Mouse (Mus musculus): ENCODE results near the gene Rps19.
A peak's percentile ranks its signal among the peaks of the same experiment; 100 is the strongest.
"Not testable (repeated sequence)": the region's sequence is repeated elsewhere in the genome, so short reads cannot be mapped to it uniquely, and the experiment has no call there.

The Rps19 gene

GRCm38 (mm10) chr7:24877588-24877987, 6.6 kb upstream of the Rps19 start:
- DNase-seq (ENCODE audit: low read depth) = no peak

- no peak for DNase-seq (ENCODE audit: low read depth)
These were observed 4.6 kb upstream of the Rps19 start for GRCm38 (mm10) chr7:24879620-24880019.

GRCm38 (mm10) chr7:24882416-24883199, 1.6 kb upstream of the Rps19 start:
- DNase-seq (ENCODE audit: low read depth) = no peak

DNA sequence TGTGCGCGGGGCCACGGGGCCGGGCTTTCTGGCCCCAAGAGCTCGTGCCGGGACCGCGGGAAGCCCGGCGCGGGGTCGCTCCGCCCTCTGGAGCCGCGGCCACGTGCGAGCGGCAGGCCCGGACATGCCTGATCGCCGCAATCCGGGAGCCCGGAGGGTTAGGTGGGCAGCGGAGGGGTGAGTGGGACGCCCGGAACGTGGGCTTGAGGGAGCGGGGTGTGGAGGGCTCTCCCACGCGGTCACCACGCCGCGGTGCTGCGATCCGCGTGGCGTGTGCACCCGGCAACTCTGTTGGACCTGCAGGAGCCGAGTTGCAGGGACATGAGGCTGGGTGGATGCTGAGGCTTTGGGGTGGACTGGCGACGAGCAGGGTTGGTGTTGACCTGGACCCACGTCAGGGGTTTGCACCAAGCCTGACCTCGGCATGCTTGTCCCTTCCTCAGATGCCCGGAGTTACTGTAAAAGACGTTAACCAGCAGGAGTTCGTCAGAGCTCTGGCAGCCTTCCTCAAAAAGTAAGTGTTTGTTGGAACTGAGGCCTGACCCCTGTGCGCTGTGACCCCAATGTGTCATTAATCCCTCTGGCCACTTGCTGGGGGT, 621 bp downstream of the Rps19 start:
- DNase-seq (ENCODE audit: low read depth) = no peak

GRCm38 (mm10) chr7:24885468-24886307, 1.5 kb downstream of the Rps19 start:
- no peak for DNase-seq (ENCODE audit: low read depth)

- no peak for DNase-seq (ENCODE audit: low read depth)
These were observed 2.1 kb downstream of the Rps19 start for GRCm38 (mm10) chr7:24886308-24886633.

- DNase-seq (ENCODE audit: low read depth) = no peak
These were observed 2.9 kb downstream of the Rps19 start for GRCm38 (mm10) chr7:24887096-24887495.

DNA sequence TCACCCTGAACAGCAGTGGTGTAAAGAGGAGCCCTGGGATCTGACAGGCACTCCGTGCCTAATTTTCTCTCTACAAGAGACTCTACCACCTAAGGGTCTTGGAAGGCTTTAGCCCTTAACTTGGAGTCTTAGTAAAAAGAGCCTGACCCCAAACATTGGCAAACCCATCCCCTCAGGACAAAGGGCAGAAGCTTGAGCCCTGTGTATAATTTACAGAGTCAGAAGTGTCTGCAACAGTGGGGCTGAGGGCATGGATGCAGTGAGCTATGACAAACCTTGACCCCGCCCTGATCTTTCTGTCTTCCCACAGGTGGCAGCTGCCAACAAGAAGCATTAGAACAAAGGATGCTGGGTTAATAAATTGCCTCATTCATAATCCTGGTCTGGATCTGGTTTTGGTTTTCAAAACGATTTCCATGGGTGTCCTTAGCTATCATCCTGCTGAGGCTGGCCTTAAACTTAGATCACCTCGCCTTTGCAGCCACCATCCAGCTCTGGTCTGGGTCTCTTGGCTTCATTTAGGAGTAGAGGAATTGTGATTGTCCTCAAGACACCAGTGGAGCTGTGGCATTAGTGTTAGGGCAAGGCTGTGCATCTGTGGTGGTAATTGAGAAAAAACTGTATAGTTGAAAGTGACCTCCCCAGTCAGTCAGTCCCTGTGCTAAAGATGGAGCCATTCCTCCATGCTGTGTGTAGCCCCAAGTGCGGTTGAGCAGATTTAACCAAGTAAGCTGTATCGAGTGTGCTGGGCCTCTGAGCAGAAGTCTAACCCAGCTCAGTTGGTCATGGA, 5.5 kb downstream of the Rps19 start:
- no peak for DNase-seq (ENCODE audit: low read depth)

- DNase-seq (ENCODE audit: low read depth) = peak; percentile 64
These were observed 6.4 kb downstream of the Rps19 start for GRCm38 (mm10) chr7:24890281-24891216.

DNA sequence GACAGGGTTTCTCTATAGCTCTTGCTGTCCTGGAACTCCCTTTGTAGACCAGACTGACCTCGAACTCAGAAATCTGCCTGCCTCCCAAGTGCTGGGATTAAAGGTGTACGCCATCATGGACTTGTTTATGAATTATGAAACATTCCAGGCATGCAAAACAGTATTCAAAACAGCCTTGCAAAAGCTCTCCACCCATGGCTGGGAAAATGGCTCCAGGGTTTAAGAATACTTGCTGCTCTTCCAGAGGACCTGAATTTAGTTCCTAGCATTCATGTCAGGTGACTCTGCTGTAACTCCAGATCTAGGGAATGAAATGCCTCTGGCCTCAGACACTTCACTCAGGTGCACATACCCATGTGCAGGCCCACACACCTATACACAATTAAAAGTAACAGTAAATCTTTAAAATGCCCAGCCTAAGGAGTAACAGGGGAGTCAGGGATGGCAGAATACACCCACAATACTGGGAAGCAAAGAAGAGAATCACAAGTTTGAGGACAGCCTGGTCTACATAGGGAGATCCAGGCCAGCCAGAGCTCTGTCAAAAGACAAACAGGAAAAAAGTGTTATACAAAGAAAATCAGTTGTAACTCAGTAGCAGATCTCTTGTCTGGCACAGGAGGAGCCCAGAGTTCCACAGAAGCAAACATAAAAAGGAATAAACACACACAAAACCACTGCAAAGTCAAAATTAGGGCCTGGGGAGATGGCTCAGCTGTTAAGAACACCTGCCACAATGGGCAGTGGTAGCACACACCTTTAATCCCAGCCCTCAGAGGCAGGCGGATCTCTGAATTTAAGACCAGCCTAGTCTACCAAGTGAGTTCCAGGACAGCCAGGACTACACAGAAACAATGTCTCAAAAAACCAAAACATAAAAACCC, 7.3 kb downstream of the Rps19 start:
- no peak for DNase-seq (ENCODE audit: low read depth)

- no peak for DNase-seq (ENCODE audit: low read depth)
These were observed 8.0 kb downstream of the Rps19 start for GRCm38 (mm10) chr7:24892125-24892583.

DNA sequence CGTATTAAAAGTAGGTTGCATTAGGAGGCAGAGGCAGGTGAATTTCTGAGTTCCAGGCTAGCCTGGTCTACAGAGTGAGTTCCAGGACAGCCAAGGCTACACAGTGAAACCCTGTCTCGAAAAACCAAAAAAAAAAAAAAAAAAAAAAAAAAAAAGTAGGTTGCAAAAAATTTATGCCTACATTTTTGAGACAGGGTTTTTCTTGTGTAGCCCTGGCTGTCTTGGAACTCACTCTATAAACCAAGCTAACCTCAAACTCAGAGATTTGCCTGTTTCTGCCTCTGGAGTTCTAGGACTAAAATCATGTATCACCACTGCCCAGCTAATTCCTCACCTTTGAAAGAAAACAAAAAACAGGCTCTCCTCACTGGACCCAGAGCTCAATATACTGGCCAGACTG, 11.6 kb downstream of the Rps19 start:
- not testable (repeated sequence) for DNase-seq (ENCODE audit: low read depth)

DNA sequence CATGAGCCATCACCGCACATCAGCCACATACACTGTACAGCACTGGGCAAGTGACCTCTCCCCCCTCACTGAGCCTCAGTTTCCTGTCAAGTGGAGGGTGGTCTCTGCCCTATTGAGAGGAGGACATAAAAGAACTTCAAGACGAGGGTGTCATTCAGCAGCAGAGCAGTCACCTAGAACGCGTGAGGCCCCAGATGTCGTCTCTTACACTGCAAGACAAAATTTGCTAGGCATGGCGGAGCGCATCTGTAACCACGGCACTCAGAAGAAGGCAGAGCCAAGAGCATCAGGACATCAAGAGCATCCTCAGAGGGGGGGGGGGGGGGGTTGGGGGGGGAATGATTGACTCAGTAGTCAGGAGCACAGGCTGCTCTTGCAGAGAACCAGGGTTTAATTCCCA, 12.1 kb downstream of the Rps19 start:
- no peak for DNase-seq (ENCODE audit: low read depth)

GRCm38 (mm10) chr7:24897224-24897623, 13.1 kb downstream of the Rps19 start, which contains the start of gene Cd79a:
TSS of gene Cd79a (plus strand) at chr7:24897381.
- DNase-seq (ENCODE audit: low read depth) = no peak

DNA sequence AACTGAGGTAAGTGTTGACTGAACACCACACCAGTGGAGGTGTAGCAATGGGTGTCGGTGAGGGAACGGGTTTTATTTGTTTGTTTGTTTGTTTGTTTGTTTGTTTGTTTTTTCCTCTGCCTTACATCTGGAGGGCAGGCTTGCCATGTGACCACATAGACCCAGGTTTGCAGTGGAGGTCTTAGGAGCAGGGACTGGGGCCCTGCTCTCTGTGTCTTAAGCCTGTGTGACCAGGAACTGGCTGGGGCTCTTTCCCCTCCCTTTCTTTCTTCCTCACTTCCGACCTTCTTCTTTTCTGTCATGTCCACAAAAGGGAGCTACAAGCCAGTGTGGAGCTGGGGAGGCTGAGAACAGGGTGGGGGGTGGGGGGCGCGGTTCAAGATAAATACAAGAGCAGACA, 13.8 kb downstream of the Rps19 start:
- DNase-seq (ENCODE audit: low read depth) = no peak

GRCm38 (mm10) chr7:24901114-24901513, 16.9 kb downstream of the Rps19 start:
- DNase-seq (ENCODE audit: low read depth) = no peak

GRCm38 (mm10) chr7:24901842-24902241, 17.7 kb downstream of the Rps19 start:
- no peak for DNase-seq (ENCODE audit: low read depth)

DNA sequence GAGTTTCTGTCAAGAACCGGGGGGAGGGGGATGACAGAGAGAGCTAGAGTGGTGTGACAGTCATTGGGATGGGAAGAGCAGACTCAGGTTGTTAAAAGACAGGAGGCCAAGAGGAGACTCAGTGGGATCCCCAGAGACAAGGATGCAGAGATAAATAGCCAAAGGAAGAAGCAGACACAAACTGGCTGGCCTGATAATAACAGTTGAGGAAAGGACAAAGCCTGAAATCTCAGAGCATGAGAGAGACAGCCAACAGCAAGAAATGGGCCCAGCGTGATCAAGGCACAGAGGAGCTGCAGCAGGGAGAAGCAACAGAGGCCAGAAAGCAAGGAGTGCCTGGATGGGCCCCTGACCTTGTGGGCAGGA, 18.1 kb downstream of the Rps19 start:
- DNase-seq (ENCODE audit: low read depth) = no peak

DNA sequence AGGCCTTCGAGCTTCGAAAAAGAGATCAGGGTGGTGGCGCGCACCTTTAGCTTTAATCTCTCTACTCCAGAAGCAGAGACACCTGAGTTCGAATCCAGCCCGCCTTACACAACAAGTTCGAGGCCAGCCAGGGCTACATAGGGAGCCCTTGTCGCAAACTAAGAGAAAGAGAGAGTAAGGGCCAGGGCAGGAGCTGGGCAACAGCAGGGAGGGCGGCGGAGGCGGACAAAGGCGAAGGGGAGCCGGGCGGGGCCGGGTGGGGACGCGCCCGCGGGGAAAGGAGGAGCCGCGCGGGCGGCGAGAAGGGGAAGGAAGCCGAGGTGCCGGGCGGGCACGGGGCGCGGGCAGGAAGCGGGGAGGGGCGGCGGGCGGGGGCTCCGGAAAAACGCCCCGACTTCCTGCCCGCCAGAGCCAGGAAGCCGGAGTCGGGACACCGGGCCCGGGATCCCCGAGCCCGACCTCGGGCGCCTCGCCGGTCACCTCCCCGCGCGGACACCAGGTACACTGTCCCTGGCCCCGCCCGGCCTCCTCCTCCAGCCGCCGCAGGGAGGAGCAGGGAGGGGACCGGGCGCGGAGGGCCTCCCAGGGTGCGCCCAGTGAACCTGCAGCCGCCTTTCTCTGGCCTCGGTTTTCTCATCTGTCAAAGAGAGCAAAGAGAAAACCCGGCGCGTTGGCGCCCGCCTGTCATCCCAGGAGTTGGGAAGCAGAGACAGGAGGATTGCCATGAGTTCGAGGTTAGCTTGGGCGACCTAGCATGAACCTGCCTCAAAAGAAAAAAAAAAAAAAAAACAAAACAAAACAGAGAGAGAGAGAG, 18.7 kb downstream of the Rps19 start, which contains the start of gene Arhgef1:
Gene Arhgef1 (plus strand): TSS at position 283 of the 814 bp plus-strand sequence.
- DNase-seq (ENCODE audit: low read depth) = no peak

All from fibroblast of lung, adult 2 months (primary cell).